Mouse (Mus musculus): ENCODE data around the gene Qsox1. TPM values are rescaled to one million over a fixed set of nuclear protein-coding genes. Genes with fewer than 3 reads are reported as not detected.
A peak's percentile ranks its signal among the peaks of the same experiment; 100 is the strongest.

Gene Qsox1
- polyA plus RNA-seq, 1 experiment from 2014 or later: 15.8 TPM

DNA sequence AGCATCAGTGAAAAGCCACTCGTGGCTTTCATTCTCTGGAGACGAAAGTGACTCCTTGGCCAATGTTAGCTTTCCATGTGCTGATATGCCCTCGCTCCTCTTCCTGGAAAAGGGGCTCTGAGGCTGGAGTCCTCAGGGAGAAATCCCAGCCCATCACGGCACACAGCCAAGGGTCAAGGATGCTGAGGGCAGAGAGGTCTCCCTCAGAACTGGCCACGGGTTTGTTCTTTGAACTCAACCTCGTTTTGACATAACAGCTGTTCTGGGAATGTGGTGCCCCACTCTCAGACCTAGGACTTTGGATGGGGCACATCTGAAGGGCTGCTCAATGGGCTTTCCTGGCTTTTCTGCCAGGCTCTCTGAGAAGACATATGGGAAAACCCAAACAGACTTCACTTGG lies 17.8 kb downstream of the Qsox1 start:
- ATAC-seq (replicated peaks; ENCODE audit: low FRiP score, low TSS enrichment, low read depth) (no peak), DNase-seq (ENCODE audit: low spot score) (no peak)
- Histone ChIP-seq H3K4me1 (replicated peaks; ENCODE audit: control insufficient read depth, insufficient read depth, low read length) (no peaks in the 10 kb centered on the region), H3K4me2 (ENCODE audit: low read length) (no peak overlapping the region), H3K27me3 (replicated peaks; ENCODE audit: control insufficient read depth, insufficient read depth, low read length) (no peaks in the 10 kb centered on the region), H3K9me3 (ENCODE audit: control insufficient read depth, low read length) (no peaks in the 10 kb centered on the region), H3K9ac (ENCODE audit: low read length) (no peak overlapping the region), H3K36me3 (ENCODE audit: control insufficient read depth, insufficient read depth, low read length) (peaks cover 31% of the 10 kb centered on the region), H3K4me3 (ENCODE audit: low read depth, low read length) (no peak overlapping the region), H3K27ac (ENCODE audit: low read depth) (no peak overlapping the region)
- 89% methylated on average over 6 of the region's 6 CpGs for WGBS

DNA sequence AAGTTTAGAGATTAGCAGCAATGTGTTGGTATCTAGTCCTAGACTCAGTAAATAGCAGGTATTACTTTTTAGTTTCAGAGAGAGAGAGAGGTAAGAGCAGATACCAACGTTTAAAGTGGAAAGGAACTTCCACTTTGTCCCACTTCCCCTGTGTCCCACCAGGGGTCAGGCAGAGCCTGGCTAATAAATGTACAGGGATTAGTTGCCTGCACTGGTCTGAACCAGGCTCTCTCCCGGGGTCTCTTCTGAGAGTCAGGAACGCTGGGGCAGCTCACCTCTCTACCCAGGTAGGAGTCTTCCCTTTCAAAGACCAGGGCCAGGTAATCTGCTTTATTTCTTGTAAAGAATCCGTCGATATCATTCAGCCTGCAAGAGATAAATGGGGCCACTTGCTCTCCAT lies 20.8 kb downstream of the Qsox1 start:
- Histone ChIP-seq H3K27me3 (replicated peaks; ENCODE audit: control insufficient read depth, insufficient read depth, low read length) (no peaks in the 10 kb centered on the region), H3K27ac (ENCODE audit: low read depth) (no peak overlapping the region), H3K36me3 (ENCODE audit: control insufficient read depth, insufficient read depth, low read length) (peaks cover 54% of the 10 kb centered on the region), H3K4me2 (ENCODE audit: low read length) (no peak overlapping the region), H3K4me3 (ENCODE audit: low read depth, low read length) (no peak overlapping the region), H3K9ac (ENCODE audit: low read length) (no peak overlapping the region), H3K4me1 (replicated peaks; ENCODE audit: control insufficient read depth, insufficient read depth, low read length) (no peaks in the 10 kb centered on the region), H3K9me3 (ENCODE audit: control insufficient read depth, low read length) (0 out of 2 replicates have a peak, but pooled peaks cover 5% of the 10 kb centered on the region)
- DNase-seq (ENCODE audit: low spot score): no peak
- no peak for ATAC-seq (replicated peaks; ENCODE audit: low FRiP score, low TSS enrichment, low read depth)
- 63% methylated on average over 5 of the region's 5 CpGs for WGBS

DNA sequence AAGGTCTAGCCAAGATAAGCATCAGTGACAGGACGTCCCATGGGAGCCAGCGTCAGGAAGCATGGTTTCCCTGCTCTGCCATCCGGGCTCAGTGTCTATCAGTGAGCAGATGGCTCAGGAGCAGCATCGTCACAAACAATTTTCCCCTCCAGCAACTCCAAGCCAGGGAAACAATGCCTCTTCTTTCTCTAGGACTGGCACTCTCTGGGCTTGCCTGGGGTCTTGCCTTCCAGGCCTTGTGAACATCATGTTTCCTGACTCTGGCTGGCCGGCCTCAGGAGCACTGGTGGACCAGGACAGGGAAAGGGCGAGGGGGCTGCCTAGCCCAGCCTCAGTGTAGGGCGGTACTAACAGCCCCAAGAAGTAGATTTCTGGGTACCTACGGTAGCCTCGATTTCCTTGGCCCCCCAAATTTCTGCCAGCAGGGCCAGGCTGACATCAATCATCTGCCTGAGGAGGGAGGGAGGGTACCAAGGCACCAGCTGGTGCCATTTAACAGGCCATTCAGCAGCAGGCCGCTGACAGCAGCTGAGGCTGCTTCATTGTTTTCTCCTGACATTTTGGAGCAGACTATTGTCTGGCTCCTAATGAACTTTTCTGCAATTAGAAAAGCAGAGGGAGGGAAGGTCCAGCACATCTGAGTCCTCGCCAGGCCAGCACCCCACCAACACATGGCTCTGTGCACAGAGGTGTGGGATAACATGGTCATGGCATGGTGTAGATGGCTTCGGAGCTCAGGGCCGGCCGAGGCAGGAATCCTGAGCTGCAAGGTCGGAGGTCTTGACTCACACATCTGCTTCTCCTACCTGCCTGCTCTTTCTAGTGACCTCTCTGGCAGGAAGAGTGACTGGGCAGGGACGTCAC lies 22.3 kb downstream of the Qsox1 start:
- H3K27ac ChIP-seq (ENCODE audit: low read depth): no peak overlapping the region
- no peak overlapping the region for H3K9ac ChIP-seq (ENCODE audit: low read length)
- H3K4me3 ChIP-seq (ENCODE audit: low read depth, low read length): no peak overlapping the region
- no peak for ATAC-seq (replicated peaks; ENCODE audit: low FRiP score, low TSS enrichment, low read depth)
- DNase-seq (ENCODE audit: low spot score): no peak
- H3K36me3 ChIP-seq (ENCODE audit: control insufficient read depth, insufficient read depth, low read length): peaks cover 65% of the 10 kb centered on the region
- no peak overlapping the region for H3K4me2 ChIP-seq (ENCODE audit: low read length)
- 0 out of 2 replicates have a peak, but pooled peaks cover 5% of the 10 kb centered on the region for H3K9me3 ChIP-seq (ENCODE audit: control insufficient read depth, low read length)
- no peaks in the 10 kb centered on the region for H3K27me3 ChIP-seq (replicated peaks; ENCODE audit: control insufficient read depth, insufficient read depth, low read length)
- 76% methylated on average over 16 of the region's 16 CpGs for WGBS
- no peaks in the 10 kb centered on the region for H3K4me1 ChIP-seq (replicated peaks; ENCODE audit: control insufficient read depth, insufficient read depth, low read length)

DNA sequence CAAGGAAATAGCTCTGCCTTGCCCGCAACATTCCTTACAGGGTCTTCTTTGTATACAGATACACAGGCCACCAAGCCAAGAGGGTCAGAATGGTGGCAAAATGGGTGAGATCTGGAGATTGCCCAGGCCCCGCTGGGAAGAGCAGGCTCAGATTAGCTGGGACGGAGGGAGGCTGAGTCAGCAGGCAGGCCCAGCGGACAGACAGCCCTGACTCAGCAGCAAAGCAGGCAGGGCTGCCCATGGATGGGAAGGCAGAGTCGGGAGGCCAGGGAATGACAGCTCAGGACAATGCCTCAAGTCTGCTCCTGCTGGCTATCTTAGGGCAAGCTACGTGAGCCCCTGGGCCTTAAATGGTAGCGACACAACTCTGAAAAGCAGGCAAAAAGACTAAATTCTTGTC lies 26.8 kb downstream of the Qsox1 start:
- H3K9ac ChIP-seq (ENCODE audit: low read length): no peak overlapping the region
- H3K4me3 ChIP-seq (ENCODE audit: low read depth, low read length): no peak overlapping the region
- ATAC-seq (replicated peaks; ENCODE audit: low FRiP score, low TSS enrichment, low read depth) (no peak), DNase-seq (ENCODE audit: low spot score) (no peak)
- H3K4me2 ChIP-seq (ENCODE audit: low read length): no peak overlapping the region
- no peak overlapping the region for H3K27ac ChIP-seq (ENCODE audit: low read depth)
- H3K9me3 ChIP-seq (ENCODE audit: control insufficient read depth, low read length): 0 out of 2 replicates have a peak, but pooled peaks cover 5% of the 10 kb centered on the region
- no peaks in the 10 kb centered on the region for H3K4me1 ChIP-seq (replicated peaks; ENCODE audit: control insufficient read depth, insufficient read depth, low read length)
- no peaks in the 10 kb centered on the region for H3K27me3 ChIP-seq (replicated peaks; ENCODE audit: control insufficient read depth, insufficient read depth, low read length)
- peaks cover 63% of the 10 kb centered on the region for H3K36me3 ChIP-seq (ENCODE audit: control insufficient read depth, insufficient read depth, low read length)
- 70% methylated on average over 7 of the region's 7 CpGs for WGBS

DNA sequence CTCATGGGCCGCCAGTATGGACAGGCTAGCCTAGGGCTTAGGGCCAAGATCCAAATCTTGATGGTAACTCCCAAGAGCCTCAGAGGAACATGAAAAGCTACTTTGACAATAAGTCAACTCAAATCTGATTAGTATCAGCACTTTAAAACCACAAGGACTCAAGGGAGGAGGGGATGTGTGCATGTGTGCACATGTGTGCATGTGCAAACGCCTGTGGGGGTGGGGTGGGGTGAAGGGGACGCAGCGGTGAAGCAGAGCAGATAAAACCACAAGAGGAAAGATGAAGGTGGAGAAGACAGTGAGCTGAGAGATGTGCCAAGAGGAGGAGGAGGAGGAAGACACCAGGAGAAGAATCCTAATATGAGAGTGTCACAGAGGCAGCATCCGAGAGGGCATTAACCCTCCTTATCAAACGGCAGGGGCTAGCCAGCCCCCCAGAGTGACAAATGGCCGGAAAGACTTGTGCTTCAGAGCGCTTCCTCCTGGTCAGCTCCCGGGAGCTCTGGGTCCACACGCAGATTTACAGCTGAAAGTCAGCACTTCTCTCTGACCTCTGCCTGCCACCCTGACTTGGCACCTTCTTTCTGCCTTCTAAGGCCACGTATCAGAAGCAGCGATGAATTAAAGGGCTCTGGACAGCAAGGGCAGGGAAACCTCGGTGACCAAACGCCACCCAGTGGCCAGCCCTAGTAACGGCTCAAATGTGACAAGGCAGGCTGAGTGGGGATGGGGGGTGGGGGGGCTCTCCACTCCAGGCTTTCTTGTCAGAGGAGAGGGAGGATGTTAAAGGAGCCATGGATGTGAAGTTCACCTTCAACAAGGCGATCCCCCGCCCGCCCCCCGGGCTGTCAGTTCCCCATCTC lies 28.1 kb downstream of the Qsox1 start:
- Histone ChIP-seq H3K9ac (ENCODE audit: low read length) (no peak overlapping the region), H3K4me1 (replicated peaks; ENCODE audit: control insufficient read depth, insufficient read depth, low read length) (no peaks in the 10 kb centered on the region), H3K36me3 (ENCODE audit: control insufficient read depth, insufficient read depth, low read length) (peaks cover 62% of the 10 kb centered on the region), H3K4me2 (ENCODE audit: low read length) (no peak overlapping the region), H3K27ac (ENCODE audit: low read depth) (no peak overlapping the region), H3K27me3 (replicated peaks; ENCODE audit: control insufficient read depth, insufficient read depth, low read length) (no peaks in the 10 kb centered on the region), H3K4me3 (ENCODE audit: low read depth, low read length) (no peak overlapping the region), H3K9me3 (ENCODE audit: control insufficient read depth, low read length) (0 out of 2 replicates have a peak, but pooled peaks cover 5% of the 10 kb centered on the region)
- 0 out of 2 replicates have a peak, but pooled peaks have one; percentile 21 for ATAC-seq (replicated peaks; ENCODE audit: low FRiP score, low TSS enrichment, low read depth)
- DNase-seq (ENCODE audit: low spot score): peak; percentile 74
- 30% methylated on average over 19 of the region's 19 CpGs for WGBS

DNA sequence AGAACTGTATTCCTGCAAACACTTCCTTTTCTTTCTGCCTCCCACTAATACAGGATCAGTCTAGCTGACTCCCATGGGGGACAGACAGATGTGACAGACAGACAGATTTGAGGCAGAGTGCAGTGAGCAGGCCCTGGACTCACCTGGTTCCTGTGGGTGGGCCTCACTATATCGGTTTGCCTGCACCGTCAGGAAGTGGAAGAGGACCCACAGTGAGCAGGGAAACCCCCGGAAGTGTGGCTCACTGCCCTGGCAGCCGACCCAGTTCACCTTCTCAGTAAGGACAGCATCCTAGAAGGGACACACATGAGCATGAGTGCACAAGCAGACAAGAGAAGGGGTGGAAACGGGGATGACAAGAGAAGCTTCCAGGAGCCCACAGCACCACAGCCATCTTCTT lies 30.3 kb downstream of the Qsox1 start:
- peaks cover 49% of the 10 kb centered on the region for H3K36me3 ChIP-seq (ENCODE audit: control insufficient read depth, insufficient read depth, low read length)
- H3K27me3 ChIP-seq (replicated peaks; ENCODE audit: control insufficient read depth, insufficient read depth, low read length): no peaks in the 10 kb centered on the region
- H3K4me3 ChIP-seq (ENCODE audit: low read depth, low read length): no peak overlapping the region
- H3K9ac ChIP-seq (ENCODE audit: low read length): no peak overlapping the region
- no peak overlapping the region for H3K27ac ChIP-seq (ENCODE audit: low read depth)
- no peaks in the 10 kb centered on the region for H3K4me1 ChIP-seq (replicated peaks; ENCODE audit: control insufficient read depth, insufficient read depth, low read length)
- WGBS: 72% methylated on average over 5 of the region's 5 CpGs
- no peaks in the 10 kb centered on the region for H3K9me3 ChIP-seq (ENCODE audit: control insufficient read depth, low read length)
- H3K4me2 ChIP-seq (ENCODE audit: low read length): no peak overlapping the region
- ATAC-seq (replicated peaks; ENCODE audit: low FRiP score, low TSS enrichment, low read depth): no peak
- DNase-seq (ENCODE audit: low spot score): no peak

DNA sequence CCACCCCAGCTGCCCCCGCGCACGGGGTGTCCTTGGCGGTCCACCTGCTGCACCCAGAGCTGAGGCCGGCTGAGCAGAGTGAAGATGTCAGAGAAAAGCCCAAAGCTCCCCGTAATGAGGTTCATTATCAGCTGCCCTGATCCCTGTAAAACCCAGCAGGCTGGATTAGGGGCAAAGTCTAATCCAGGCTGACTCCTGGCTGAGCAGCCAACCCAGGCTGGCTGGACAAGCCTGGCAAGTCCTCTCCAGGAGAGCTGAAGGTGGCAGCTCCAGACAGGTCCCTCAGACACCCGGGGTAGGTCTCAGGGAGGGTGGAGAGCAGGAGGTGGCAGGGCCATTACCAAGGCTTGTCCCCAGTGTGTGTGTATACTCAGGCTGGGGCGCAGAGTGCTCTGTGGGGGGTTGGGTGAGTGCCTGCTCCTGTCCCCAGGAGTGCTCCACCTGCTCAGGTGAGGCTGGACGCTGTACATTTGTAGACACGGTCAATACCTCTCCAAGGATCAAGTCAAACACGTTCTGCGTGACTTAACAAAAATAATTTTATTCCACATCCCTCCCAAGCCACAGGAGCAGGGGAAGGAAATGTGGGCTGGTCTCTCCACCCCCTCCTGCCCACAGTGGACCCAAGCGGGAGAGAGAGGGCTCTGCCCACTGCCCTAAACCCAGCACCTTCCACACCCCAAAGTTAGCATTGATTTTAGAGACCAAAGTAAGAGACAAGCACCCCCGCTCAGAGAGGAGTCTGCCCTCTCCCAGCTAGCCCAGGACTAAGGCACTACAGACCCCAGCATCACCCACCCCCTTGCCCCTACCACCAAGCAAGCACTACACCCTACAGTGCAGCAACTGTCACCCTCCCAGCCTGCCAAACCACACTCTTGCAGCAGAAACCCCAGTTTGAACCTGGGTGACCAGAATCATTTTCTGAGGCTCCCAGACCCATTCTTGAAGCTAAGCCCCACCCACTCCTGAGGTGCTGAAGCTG lies 34.8 kb downstream of the Qsox1 start:
- H3K36me3 ChIP-seq (ENCODE audit: control insufficient read depth, insufficient read depth, low read length): peaks cover 27% of the 10 kb centered on the region
- ATAC-seq (replicated peaks; ENCODE audit: low FRiP score, low TSS enrichment, low read depth): peak; percentile 94
- H3K27ac ChIP-seq (ENCODE audit: low read depth): peak overlapping the region; percentile 22; the same call in 1 of the 2 replicates
- H3K27me3 ChIP-seq (replicated peaks; ENCODE audit: control insufficient read depth, insufficient read depth, low read length): no peaks in the 10 kb centered on the region
- no peaks in the 10 kb centered on the region for H3K9me3 ChIP-seq (ENCODE audit: control insufficient read depth, low read length)
- H3K9ac ChIP-seq (ENCODE audit: low read length): no peak overlapping the region
- no peak overlapping the region for H3K4me3 ChIP-seq (ENCODE audit: low read depth, low read length)
- H3K4me2 ChIP-seq (ENCODE audit: low read length): no peak overlapping the region
- no peaks in the 10 kb centered on the region for H3K4me1 ChIP-seq (replicated peaks; ENCODE audit: control insufficient read depth, insufficient read depth, low read length)
- WGBS: 53% methylated on average over 14 of the region's 14 CpGs
- DNase-seq (ENCODE audit: low spot score): peak; percentile 73

DNA sequence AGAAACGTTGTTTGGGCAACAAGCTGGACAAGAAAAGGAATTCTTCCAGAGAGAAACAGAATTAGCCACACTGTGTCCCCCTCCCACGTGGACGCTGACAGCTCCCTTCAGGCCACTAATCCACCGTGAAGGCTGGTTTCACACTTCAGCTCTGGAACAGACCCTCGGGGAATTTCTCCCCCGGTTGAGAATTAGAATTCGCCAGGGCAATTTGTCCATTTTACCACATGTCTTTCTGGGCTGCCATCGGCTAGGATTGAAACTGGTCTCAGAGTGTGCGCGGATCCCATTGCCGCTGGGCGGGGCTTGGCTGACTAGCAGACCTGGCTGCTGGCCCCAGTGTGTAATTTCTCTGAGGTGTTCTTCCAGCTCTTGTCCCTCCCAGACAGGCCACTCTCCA lies 53.5 kb downstream of the Qsox1 start:
- Histone ChIP-seq H3K4me2 (ENCODE audit: low read length) (no peak overlapping the region), H3K27me3 (replicated peaks; ENCODE audit: control insufficient read depth, insufficient read depth, low read length) (no peaks in the 10 kb centered on the region), H3K9ac (ENCODE audit: low read length) (no peak overlapping the region), H3K27ac (ENCODE audit: low read depth) (no peak overlapping the region), H3K4me1 (replicated peaks; ENCODE audit: control insufficient read depth, insufficient read depth, low read length) (no peaks in the 10 kb centered on the region), H3K9me3 (ENCODE audit: control insufficient read depth, low read length) (0 out of 2 replicates have a peak, but pooled peaks cover 3% of the 10 kb centered on the region), H3K36me3 (ENCODE audit: control insufficient read depth, insufficient read depth, low read length) (no peaks in the 10 kb centered on the region), H3K4me3 (ENCODE audit: low read depth, low read length) (no peak overlapping the region)
- no peak for ATAC-seq (replicated peaks; ENCODE audit: low FRiP score, low TSS enrichment, low read depth)
- DNase-seq (ENCODE audit: low spot score): no peak
- WGBS: 68% methylated on average over 12 of the region's 12 CpGs
